Mouse (Mus musculus): ENCODE measurements around the gene Ewsr1.

The Ewsr1 gene

DNA sequence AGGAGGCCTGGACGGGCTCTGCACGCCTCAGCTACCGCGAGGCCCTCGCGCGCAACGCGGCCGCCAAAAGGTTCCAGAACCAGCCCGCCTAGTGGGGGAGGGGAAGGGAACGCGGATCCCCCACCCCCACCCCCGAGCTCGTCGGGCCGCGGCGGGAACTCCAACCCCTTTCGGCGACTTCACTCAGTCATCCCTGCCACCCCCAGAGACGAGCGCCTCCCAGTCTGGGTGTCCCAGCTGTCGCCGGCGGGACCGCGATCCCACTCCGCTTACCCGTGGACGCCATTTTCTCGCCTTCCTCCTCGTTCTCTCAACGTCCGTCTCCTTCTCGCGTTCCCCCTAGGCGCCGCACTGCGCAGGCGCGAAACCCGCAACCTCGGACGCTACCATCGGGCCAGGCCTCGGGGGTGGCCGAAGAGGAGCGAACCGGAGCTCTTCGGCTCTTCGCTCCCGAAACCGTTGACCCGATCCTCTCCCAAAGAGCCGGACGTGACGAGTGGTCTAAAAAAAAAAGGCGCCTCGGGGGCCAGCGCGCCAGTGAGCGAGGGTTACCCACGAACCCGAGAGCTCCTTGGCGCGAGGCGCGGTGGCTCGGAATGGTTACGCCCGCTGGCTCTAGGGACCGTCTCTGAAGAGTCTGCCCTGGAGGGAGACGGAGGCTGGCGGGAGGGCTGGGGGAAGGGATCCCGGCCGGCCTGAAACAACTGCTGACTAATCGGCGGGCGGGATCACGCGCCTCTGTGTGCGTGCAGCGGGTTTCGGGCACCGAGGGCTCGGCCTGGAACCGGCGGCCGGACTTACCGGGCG lies at the start of gene Ewsr1, which contains the start of gene Rhbdd3:
Gene Ewsr1, minus strand, starts transcription at position 531 of the 807 bp plus-strand sequence.
Gene Rhbdd3, plus strand, starts transcription at position 191 of the 807 bp plus-strand sequence.
- peak; percentile 95 to 97 for DNase-seq

DNA sequence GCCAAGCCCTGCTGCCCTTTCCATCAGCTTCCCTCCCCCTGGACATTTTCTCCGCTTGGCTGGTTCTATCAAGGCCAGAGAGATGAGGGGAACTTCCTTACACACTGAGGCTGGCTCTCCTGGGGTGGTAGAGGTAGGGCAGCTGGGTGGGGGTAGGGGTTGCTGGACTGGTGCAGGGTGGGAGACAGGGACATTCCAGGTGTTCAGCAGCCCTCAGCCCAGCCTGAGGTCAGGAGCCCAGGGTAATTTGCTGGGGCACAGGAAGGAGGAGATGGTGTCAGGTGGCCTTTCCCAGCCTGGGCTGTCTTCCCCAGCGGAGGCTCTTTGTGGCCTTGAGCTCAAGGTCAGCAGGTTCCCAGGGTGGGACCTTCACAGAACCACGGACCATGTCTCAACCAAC lies 46.5 kb upstream of the Ewsr1 start:
- DNase-seq, result peak in 1 of 2 experiments; percentile 28

GRCm38 (mm10) chr11:5141965-5142364 lies 42.9 kb upstream of the Ewsr1 start:
- DNase-seq, result no peak

GRCm38 (mm10) chr11:5141252-5141651 lies 42.2 kb upstream of the Ewsr1 start:
- DNase-seq, result peak in 1 of 2 experiments; percentile 53

GRCm38 (mm10) chr11:5140619-5141018 lies 41.6 kb upstream of the Ewsr1 start:
- peak; percentile 84 to 89 for DNase-seq

DNA sequence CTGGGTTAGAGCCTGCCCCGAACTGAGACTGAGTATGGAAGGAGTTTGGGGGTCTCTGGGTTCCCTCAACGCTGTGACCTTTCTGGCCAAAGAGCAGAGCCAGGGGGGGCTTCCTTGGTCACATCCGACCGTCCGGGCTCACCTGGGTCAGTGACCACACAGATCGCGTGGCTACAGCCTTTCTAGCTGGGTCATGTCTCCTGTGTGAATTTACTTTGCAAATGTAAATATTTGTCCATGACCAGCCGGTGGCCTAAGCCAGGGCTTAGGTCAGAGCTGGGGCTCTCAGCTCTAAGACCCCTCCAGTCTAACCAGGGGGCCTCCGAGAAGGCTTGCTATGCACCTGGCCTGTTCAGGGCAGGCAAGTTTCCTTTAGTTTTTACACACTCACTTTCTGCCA lies 40.3 kb upstream of the Ewsr1 start:
- no peak for DNase-seq

DNA sequence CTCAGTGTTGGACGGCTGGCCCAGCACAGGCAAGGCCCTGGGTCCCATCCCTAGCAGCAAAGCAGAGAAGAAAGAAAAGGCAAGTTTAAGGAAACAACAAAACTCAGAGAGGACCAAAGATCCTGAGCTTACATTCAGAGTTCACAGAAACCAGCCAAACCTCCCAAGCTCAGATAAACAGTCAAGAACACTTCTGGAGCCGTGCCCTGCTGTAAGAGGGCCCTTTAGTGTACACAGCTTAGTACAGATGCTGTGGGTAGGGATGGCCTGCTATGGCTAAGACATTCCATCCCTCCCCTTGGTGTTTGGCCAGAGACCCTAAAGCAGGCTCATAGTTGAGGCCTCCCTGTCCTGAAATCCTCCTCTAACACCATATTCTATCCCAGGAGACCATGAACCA lies 39.6 kb upstream of the Ewsr1 start:
- DNase-seq, result no peak

- DNase-seq, result peak; percentile 59 to 60
Observed at GRCm38 (mm10) chr11:5135914-5136313, 36.8 kb upstream of the Ewsr1 start.

- DNase-seq, result peak in 1 of 2 experiments; percentile 43
Observed at GRCm38 (mm10) chr11:5132751-5133150, 33.7 kb upstream of the Ewsr1 start.

DNA sequence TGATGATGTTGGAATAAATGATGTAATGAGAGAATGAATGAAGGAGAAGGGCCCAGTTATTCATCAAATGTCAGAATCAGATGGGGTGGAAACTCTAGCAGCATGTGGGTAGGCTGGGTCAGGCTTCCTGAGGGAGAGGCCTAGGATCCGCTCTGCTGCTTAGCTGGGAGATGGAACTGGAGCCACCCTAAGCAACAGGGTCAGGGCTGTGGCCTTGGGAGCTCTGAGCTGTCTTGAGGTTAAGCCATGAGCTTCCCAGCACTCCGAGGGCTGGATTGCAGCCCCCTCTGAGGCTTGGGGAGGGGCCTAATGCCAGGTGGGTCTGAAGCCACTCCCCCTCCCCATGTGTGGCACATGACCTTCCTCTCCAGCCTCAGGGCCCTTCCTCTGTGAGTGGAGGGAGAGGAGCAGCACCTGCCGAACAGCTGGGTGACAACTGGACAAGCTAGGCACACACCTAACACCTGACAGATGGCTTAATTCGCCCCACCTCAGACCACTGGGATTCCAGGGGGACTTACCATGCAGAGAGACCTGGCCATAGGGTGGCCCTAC lies 31.1 kb upstream of the Ewsr1 start:
- no peak for DNase-seq

GRCm38 (mm10) chr11:5129035-5129480 lies 30.0 kb upstream of the Ewsr1 start:
- peak in 1 of 2 experiments; percentile 25 for DNase-seq

GRCm38 (mm10) chr11:5125713-5126112 lies 26.6 kb upstream of the Ewsr1 start:
- no peak for DNase-seq

DNA sequence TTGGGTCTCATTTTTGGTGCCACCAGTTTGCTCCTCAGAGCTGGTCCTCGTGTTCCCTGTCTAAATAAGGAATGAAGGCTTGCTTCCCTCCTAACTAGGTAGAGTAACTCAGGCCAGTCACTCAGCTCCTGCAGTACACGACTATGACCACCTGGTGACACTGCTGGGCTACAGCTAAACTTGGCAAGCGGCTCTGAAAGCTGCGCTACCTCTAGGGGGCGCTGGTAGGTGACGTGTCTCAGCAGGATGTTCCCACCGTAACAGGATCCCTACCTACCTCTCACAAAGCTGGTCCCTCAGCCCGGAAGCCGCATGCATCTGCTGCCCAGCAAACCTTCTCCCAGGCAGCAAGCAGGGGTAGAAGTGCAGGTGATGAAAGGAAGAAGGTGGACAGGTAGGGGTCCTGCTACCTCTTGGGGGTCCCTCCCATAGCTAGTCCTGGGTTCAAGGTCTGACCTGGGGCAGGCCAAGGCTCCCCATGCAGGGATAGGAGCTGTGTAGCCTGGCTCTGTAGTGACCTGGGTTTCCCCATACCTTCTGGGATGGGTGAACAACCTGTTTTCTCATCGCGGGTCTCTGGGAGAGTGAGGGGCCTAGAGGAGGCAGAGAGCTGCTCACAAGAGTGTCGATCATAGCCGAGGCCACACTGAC lies 16.0 kb upstream of the Ewsr1 start:
- DNase-seq, result peak; percentile 88 to 95

DNA sequence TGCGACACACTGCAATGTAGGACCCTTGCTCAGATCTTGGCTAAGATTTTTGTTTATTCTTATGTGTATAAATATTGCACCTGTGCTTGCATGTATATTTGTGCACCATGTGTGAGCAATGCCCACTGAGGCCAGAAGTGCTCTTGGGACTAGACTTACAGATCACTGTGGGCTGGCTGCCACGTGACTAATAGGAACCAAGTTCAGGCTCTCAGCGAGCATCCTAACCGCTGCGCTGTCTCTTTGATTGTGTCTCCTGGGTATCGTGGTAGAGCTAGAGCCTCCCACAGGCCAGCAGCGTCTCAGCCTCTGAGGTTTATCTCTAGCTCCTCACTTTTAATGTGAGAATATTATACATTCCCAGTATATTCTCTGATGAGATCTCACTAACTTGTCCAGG lies 14.6 kb upstream of the Ewsr1 start:
- DNase-seq, result no peak

- no peak for DNase-seq
Observed at GRCm38 (mm10) chr11:5109441-5109840, 10.4 kb upstream of the Ewsr1 start.

- no peak for DNase-seq
Observed at GRCm38 (mm10) chr11:5103986-5104509, 5.0 kb upstream of the Ewsr1 start.

DNA sequence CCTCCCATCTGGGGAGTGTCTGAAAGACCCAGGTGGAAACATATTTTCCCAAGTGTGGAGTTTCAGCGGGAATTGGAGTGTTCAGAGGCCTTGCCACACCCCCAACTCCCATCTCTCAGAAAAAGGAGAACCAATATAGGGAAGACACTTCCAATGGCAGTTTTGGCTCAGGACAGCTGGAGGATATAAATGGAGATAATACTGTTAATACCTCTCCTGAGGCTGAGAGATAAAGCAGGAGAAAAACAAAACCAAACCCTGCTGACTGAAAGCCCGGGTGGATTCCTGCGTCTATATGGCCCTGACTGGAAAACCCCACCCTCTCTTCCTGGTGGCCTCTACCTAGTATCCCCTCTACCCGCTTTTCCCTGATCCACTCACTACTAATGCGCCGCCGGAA lies 3.3 kb upstream of the Ewsr1 start:
- no peak for DNase-seq

DNA sequence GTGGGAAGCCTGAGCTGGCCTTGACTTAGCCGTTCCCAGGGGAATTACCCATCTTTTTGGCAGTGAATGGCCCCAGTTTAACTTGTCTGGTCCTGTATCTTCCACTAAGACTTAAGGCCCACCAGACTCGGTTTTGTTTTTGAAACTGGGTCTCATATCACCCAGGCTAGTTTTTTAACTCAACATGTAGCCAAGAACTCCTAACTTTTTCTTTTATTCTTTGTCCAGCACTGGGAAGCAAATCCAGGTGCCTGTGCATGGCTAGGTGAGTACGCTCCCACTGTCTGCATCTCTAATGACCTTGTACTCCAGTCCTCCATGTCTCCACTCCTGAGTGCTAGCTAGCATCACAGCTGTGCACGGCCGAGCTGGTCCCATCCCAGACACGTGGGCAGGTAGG lies 2.6 kb upstream of the Ewsr1 start:
- no peak for DNase-seq

DNA sequence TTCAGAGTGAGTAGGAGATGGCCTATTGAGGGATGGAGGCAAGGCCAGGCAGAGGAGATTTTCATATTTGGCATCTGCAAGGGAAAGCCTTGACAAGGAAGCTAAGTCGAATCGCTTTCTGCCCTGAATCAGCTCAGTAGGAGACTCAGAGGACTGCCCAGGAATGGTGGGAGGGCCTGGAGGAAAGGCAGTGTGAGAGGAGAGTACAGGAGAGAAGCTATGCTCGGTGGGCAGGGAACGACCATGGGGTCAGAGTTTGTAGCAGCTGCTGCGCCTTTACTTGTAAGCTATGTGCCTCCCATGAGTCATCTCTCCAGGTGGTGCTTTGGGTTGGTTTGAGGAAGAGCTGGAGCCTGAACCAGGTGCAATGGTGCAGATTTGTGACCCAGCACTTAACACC lies 1.7 kb upstream of the Ewsr1 start:
- no peak for DNase-seq

DNA sequence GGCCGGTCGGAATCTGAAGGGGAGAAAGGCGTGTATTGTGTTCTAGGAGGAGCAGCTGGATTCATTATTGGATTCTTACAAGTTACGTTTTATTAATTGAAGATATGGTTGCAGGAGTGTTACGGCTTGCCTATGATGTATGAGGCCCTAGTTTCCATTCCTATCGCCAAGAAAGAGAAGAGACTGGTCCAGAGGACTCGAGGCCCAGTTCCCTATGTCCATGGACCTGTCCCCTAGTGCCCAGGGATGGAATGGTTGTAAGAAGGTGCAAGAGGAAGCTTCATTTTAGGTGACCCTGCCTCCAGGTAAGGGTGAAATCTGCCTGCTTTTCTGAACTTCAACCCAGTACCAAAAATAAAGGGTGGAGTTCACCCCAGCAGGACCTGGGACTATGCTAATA lies 1.2 kb upstream of the Ewsr1 start:
- no peak for DNase-seq

GRCm38 (mm10) chr11:5099576-5100183 lies 614 bp upstream of the Ewsr1 start:
- peak; percentile 90 to 91 for DNase-seq

- peak; percentile 44 to 65 for DNase-seq
Observed at GRCm38 (mm10) chr11:5098035-5098735, 881 bp downstream of the Ewsr1 start.
